Mouse (Mus musculus) limb, embryonic 15.5 days (tissue): ENCODE data around the gene Slc1a2. TPM values are rescaled to one million over a fixed set of nuclear protein-coding genes. Genes with fewer than 3 reads are reported as not detected.

ENCODE experiments used
- ATAC-seq: fragments of 200-750 bp; cut with Nextera tagmentation; 2 replicates; pipeline ENCODE4 v1.8.0; 2017; ENCODE audit warnings: low read depth, moderate TSS enrichment; ENCODE audit not compliant: insufficient number of reproducible peaks, low FRiP score, low TSS enrichment
- H3K27ac ChIP-seq: fragments of 300-500 bp; sonication (generic); 2 replicates; pipeline ENCODE4 v1.5.1; 2015; ENCODE audit warnings: moderate library complexity, mild to moderate bottlenecking, inconsistent platforms
- H3K27me3 ChIP-seq: fragments of 300-500 bp; sonication (generic); 2 replicates; pipeline ENCODE4 v1.6.1; 2015; ENCODE audit warnings: inconsistent platforms
- H3K36me3 ChIP-seq: fragments of 300-500 bp; sonication (generic); 2 replicates; pipeline ENCODE4 v1.6.1; 2015; ENCODE audit warnings: inconsistent platforms
- H3K4me1 ChIP-seq: fragments of 300-500 bp; sonication (generic); 2 replicates; pipeline ENCODE4 v1.6.1; 2015; ENCODE audit warnings: inconsistent platforms
- H3K4me2 ChIP-seq: fragments of 300-500 bp; sonication (generic); 2 replicates; pipeline ENCODE4 v1.6.1; 2015; ENCODE audit warnings: mild to moderate bottlenecking, inconsistent platforms
- H3K4me3 ChIP-seq: fragments of 300-500 bp; sonication (generic); 2 replicates; pipeline ENCODE4 v1.5.1; 2015; ENCODE audit warnings: mild to moderate bottlenecking, inconsistent platforms
- H3K9ac ChIP-seq: fragments of 300-500 bp; sonication (generic); 2 replicates; pipeline ENCODE4 v1.6.1; 2015; ENCODE audit warnings: inconsistent platforms
- H3K9me3 ChIP-seq: fragments of 300-500 bp; sonication (generic); 2 replicates; pipeline ENCODE4 v1.6.1; 2016; ENCODE audit warnings: inconsistent platforms
- WGBS: fragments of 180-500 bp; shearing (Covaris S2); methylation state at CpG from one replicate; pipeline ENCODE4 v1.1.7; 2015; 5-methylcytosine and 5-hydroxymethylcytosine counted together
- polyA plus RNA-seq: library from polyadenylated mRNA; unstranded; fragments of >200 nt; fragmentation: Nextera tagmentation; extraction: Ambion mirVana; gene quantifications from 2 replicates; pipeline ENCODE4 v1.2.1, GENCODE M21; 2015

Gene Slc1a2
- polyA plus RNA-seq, 1 experiment from 2014 or later: 1.5 TPM

GRCm38 (mm10) chr2:102721859-102722258, 63.4 kb downstream of the Slc1a2 start:
- ATAC-seq: no peak
- Histone ChIP-seq H3K27me3 (0 out of 2 replicates have a peak, but pooled peaks cover 8% of the 10 kb centered on the region), H3K27ac (no peak overlapping the region), H3K36me3 (no peaks in the 10 kb centered on the region), H3K4me2 (no peak overlapping the region), H3K4me3 (no peak overlapping the region), H3K9me3 (no peaks in the 10 kb centered on the region), H3K9ac (no peak overlapping the region), H3K4me1 (no peaks in the 10 kb centered on the region)
- 59% methylated on average over 2 of the region's 2 CpGs for WGBS

DNA sequence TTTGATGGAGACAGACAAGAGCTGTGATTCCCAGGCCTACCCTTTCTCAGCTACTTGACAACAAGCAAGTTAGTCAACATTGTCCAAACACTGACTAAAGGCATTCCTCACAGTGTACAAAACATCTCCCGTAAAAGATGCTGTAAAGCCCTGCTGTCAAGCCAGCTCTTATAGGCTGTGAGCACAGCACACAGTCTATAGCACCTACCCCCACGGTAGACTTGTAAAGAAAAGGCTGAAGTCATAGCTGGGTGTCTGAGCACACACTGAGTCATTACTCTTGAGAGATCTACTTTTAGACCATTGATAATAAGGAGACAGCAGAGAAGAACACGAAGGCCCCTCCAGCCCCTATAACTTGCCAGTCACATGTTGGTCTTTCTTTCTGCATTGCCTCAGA, 66.6 kb downstream of the Slc1a2 start:
- 66% methylated on average over 3 of the region's 3 CpGs for WGBS
- ATAC-seq: no peak

GRCm38 (mm10) chr2:102730386-102730785, 71.9 kb downstream of the Slc1a2 start:
- H3K27ac ChIP-seq: peak overlapping the region; percentile 9; the same call in 1 of the 2 replicates
- no peak for ATAC-seq
- no peaks in the 10 kb centered on the region for H3K27me3 ChIP-seq
- no peak overlapping the region for H3K4me2 ChIP-seq
- peaks cover 27% of the 10 kb centered on the region for H3K4me1 ChIP-seq
- H3K9me3 ChIP-seq: no peaks in the 10 kb centered on the region
- H3K36me3 ChIP-seq: no peaks in the 10 kb centered on the region
- no peak overlapping the region for H3K4me3 ChIP-seq
- 33% methylated on average over 5 of the region's 5 CpGs for WGBS
- H3K9ac ChIP-seq: no peak overlapping the region

More for the DNA sequence above, 66.6 kb downstream of the Slc1a2 start:
- Histone ChIP-seq H3K9me3 (no peaks in the 10 kb centered on the region), H3K4me2 (no peak overlapping the region), H3K4me3 (no peak overlapping the region), H3K4me1 (no peaks in the 10 kb centered on the region), H3K9ac (no peak overlapping the region), H3K27me3 (no peaks in the 10 kb centered on the region), H3K36me3 (no peaks in the 10 kb centered on the region), H3K27ac (no peak overlapping the region)

DNA sequence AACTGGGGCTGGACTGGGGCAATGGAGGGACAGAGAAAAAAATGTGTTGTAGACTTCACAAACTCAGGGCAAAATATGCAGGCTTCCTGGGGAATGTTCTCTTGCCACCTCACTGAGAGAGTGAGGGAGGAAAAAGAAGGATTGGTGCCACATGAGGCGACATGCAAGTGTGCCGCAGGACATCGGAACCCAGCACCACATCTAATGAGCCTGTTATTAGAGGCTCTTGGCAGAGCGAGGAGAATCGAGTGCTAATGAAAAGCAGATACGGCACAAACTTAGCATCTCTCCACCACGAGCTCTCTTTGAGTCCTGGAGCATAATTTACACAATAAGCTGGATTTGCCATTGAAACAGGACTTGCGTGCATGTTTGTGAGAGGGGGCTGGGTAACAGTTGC, 72.3 kb downstream of the Slc1a2 start:
- H3K9ac ChIP-seq: no peak overlapping the region
- no peak for ATAC-seq
- H3K27me3 ChIP-seq: no peaks in the 10 kb centered on the region
- no peak overlapping the region for H3K4me3 ChIP-seq
- peaks cover 27% of the 10 kb centered on the region for H3K4me1 ChIP-seq
- no peaks in the 10 kb centered on the region for H3K9me3 ChIP-seq
- H3K4me2 ChIP-seq: no peak overlapping the region
- H3K27ac ChIP-seq: no peak overlapping the region; the same call in 1 of the 2 replicates
- 31% methylated on average over 8 of the region's 8 CpGs for WGBS
- no peaks in the 10 kb centered on the region for H3K36me3 ChIP-seq

GRCm38 (mm10) chr2:102733128-102733527, 74.7 kb downstream of the Slc1a2 start:
- WGBS: 55% methylated on average over 4 of the region's 4 CpGs
- peak overlapping the region; percentile 34 for H3K27ac ChIP-seq
- no peak for ATAC-seq

GRCm38 (mm10) chr2:102734055-102734454, 75.6 kb downstream of the Slc1a2 start:
- no peaks in the 10 kb centered on the region for H3K36me3 ChIP-seq
- no peaks in the 10 kb centered on the region for H3K9me3 ChIP-seq
- no peaks in the 10 kb centered on the region for H3K27me3 ChIP-seq
- H3K27ac ChIP-seq: peak overlapping the region; percentile 34
- H3K4me1 ChIP-seq: peaks cover 27% of the 10 kb centered on the region
- no peak overlapping the region for H3K9ac ChIP-seq
- no peak overlapping the region for H3K4me2 ChIP-seq
- H3K4me3 ChIP-seq: no peak overlapping the region
- 80% methylated on average over 3 of the region's 3 CpGs for WGBS
- no peak for ATAC-seq

More at GRCm38 (mm10) chr2:102733128-102733527, 74.7 kb downstream of the Slc1a2 start:
- no peaks in the 10 kb centered on the region for H3K27me3 ChIP-seq
- H3K4me1 ChIP-seq: peaks cover 27% of the 10 kb centered on the region
- H3K9me3 ChIP-seq: no peaks in the 10 kb centered on the region
- H3K4me2 ChIP-seq: no peak overlapping the region
- no peaks in the 10 kb centered on the region for H3K36me3 ChIP-seq
- H3K9ac ChIP-seq: no peak overlapping the region
- no peak overlapping the region for H3K4me3 ChIP-seq

GRCm38 (mm10) chr2:102735031-102735430, 76.6 kb downstream of the Slc1a2 start:
- ATAC-seq: no peak

DNA sequence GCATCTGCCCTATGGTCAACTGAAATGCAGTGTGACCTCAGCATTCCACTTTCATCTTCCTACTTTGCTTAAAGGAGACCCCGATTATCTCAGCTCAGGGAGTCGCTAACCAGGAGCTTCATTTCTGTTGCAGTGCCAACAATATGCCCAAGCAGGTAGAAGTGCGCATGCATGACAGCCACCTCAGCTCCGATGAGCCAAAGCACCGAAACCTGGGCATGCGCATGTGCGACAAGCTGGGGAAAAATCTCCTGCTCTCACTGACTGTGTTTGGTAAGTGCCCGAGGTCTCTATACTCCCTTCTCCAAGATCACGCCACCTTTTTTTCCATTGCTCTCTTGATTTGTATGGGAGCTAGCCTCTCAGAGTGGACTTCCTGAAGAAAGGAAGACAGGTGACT, 77.4 kb downstream of the Slc1a2 start:
- 91% methylated on average over 9 of the region's 9 CpGs for WGBS
- Histone ChIP-seq H3K27me3 (no peaks in the 10 kb centered on the region), H3K4me2 (no peak overlapping the region), H3K36me3 (no peaks in the 10 kb centered on the region), H3K27ac (no peak overlapping the region), H3K9ac (no peak overlapping the region), H3K4me3 (no peak overlapping the region), H3K9me3 (no peaks in the 10 kb centered on the region), H3K4me1 (peaks cover 20% of the 10 kb centered on the region)
- no peak for ATAC-seq

More at GRCm38 (mm10) chr2:102735031-102735430, 76.6 kb downstream of the Slc1a2 start:
- no peak overlapping the region for H3K4me3 ChIP-seq
- H3K9ac ChIP-seq: no peak overlapping the region
- no peaks in the 10 kb centered on the region for H3K27me3 ChIP-seq
- H3K4me1 ChIP-seq: peaks cover 27% of the 10 kb centered on the region
- no peak overlapping the region for H3K27ac ChIP-seq
- H3K4me2 ChIP-seq: no peak overlapping the region
- H3K36me3 ChIP-seq: no peaks in the 10 kb centered on the region
- H3K9me3 ChIP-seq: no peaks in the 10 kb centered on the region
- WGBS: 60% methylated on average over 2 of the region's 2 CpGs

- H3K9me3 ChIP-seq: no peaks in the 10 kb centered on the region
- no peak overlapping the region for H3K9ac ChIP-seq
- WGBS: 79% methylated on average over 5 of the region's 5 CpGs
- no peak overlapping the region for H3K4me2 ChIP-seq
- no peaks in the 10 kb centered on the region for H3K27me3 ChIP-seq
- ATAC-seq: no peak
- H3K4me3 ChIP-seq: no peak overlapping the region
- no peaks in the 10 kb centered on the region for H3K36me3 ChIP-seq
- no peak overlapping the region for H3K27ac ChIP-seq
- H3K4me1 ChIP-seq: peaks cover 13% of the 10 kb centered on the region
These were observed 78.0 kb downstream of the Slc1a2 start for GRCm38 (mm10) chr2:102736490-102736889.

- no peak for ATAC-seq
- Histone ChIP-seq H3K4me3 (no peak overlapping the region), H3K27me3 (no peaks in the 10 kb centered on the region), H3K4me1 (peaks cover 5% of the 10 kb centered on the region; the same call in 1 of the 2 replicates), H3K9me3 (no peaks in the 10 kb centered on the region), H3K27ac (no peak overlapping the region), H3K9ac (no peak overlapping the region), H3K36me3 (no peaks in the 10 kb centered on the region), H3K4me2 (no peak overlapping the region)
- 84% methylated on average over 1 of the region's 1 CpGs for WGBS
These were observed 80.4 kb downstream of the Slc1a2 start for GRCm38 (mm10) chr2:102738852-102739251.

DNA sequence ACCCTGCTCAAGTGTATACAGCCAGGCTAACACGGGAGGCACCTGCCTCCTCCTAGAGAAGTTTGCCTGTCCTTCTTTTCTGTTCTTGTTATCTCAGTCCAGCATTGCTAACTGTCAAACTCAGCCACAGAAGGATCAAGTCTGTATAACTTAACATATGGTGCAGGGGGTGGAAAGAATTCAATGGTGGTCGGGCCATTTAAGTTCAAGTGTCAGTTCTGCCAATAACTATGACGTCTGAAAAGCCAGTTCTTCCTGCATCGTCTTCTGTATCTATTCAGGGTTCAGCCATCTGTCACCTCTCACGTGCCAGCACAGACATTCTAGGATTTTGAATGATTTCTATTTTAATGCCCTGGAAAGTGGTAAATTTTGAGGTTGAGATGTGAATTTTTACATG, 84.2 kb downstream of the Slc1a2 start:
- Histone ChIP-seq H3K27ac (no peak overlapping the region), H3K9me3 (no peaks in the 10 kb centered on the region), H3K9ac (no peak overlapping the region), H3K4me1 (peaks cover 3% of the 10 kb centered on the region; the same call in 1 of the 2 replicates), H3K4me3 (no peak overlapping the region), H3K4me2 (no peak overlapping the region), H3K27me3 (no peaks in the 10 kb centered on the region), H3K36me3 (no peaks in the 10 kb centered on the region)
- ATAC-seq: no peak
- 80% methylated on average over 5 of the region's 5 CpGs for WGBS

- Histone ChIP-seq H3K4me1 (peaks cover 3% of the 10 kb centered on the region; the same call in 1 of the 2 replicates), H3K9ac (no peak overlapping the region), H3K4me2 (no peak overlapping the region), H3K4me3 (no peak overlapping the region), H3K36me3 (no peaks in the 10 kb centered on the region), H3K27ac (no peak overlapping the region; the same call in 1 of the 2 replicates), H3K9me3 (no peaks in the 10 kb centered on the region), H3K27me3 (no peaks in the 10 kb centered on the region)
- no peak for ATAC-seq
- 45% methylated on average over 10 of the region's 10 CpGs for WGBS
These were observed 85.6 kb downstream of the Slc1a2 start for GRCm38 (mm10) chr2:102743918-102744696.
